Mouse (Mus musculus) kidney, embryonic 14.5 days (tissue): Measurements from ENCODE around the gene Adprhl1. TPM values are rescaled to one million over a fixed set of nuclear protein-coding genes. Genes with fewer than 3 reads are reported as not detected.

Source experiments
- ATAC-seq: fragments of 200-750 bp; cut with Nextera tagmentation; 2 replicates; pipeline ENCODE4 v1.8.0; 2017; ENCODE audit warnings: moderate number of reproducible peaks, mild to moderate bottlenecking, moderate TSS enrichment, moderate library complexity; ENCODE audit not compliant: low FRiP score, low TSS enrichment
- H3K27ac ChIP-seq: fragments of 300-500 bp; sonication (generic); 2 replicates; pipeline ENCODE4 v1.5.1; 2014; ENCODE audit warnings: low read depth, mild to moderate bottlenecking, low read length, moderate library complexity, mixed read lengths
- H3K27me3 ChIP-seq: fragments of 300-500 bp; sonication (generic); 2 replicates; pipeline ENCODE4 v1.6.1; 2014; ENCODE audit warnings: mild to moderate bottlenecking, low read length; ENCODE audit not compliant: control insufficient read depth, insufficient read depth
- H3K36me3 ChIP-seq: fragments of 300-500 bp; sonication (generic); 2 replicates; pipeline ENCODE4 v1.6.1; 2014; ENCODE audit warnings: low read length, mixed read lengths; ENCODE audit not compliant: control insufficient read depth, insufficient read depth
- H3K4me1 ChIP-seq: fragments of 300-500 bp; sonication (generic); 2 replicates; pipeline ENCODE4 v1.6.1; 2014; ENCODE audit warnings: low read length, mixed read lengths; ENCODE audit not compliant: control insufficient read depth, insufficient read depth
- H3K4me2 ChIP-seq: fragments of 300-500 bp; sonication (generic); replicated peaks from 2 replicates; pipeline ENCODE4 v1.6.1; 2014; ENCODE audit warnings: low read depth, mild to moderate bottlenecking, low read length
- H3K4me3 ChIP-seq: fragments of 300-500 bp; sonication (generic); 2 replicates; pipeline ENCODE4 v1.5.1; 2014; ENCODE audit warnings: mild to moderate bottlenecking, low read length
- H3K9ac ChIP-seq: fragments of 300-500 bp; sonication (generic); 2 replicates; pipeline ENCODE4 v1.6.1; 2014; ENCODE audit warnings: low read depth, mild to moderate bottlenecking, low read length, moderate library complexity
- H3K9me3 ChIP-seq: fragments of 300-500 bp; sonication (generic); 2 replicates; pipeline ENCODE4 v1.6.1; 2016; ENCODE audit warnings: low read length; ENCODE audit not compliant: control insufficient read depth
- WGBS: fragments of 180-500 bp; shearing (Covaris S2); extraction: QIAGEN DNeasy Blood & Tissue Kit; methylation state at CpG from one replicate; pipeline ENCODE4 v1.1.7; 2014; 5-methylcytosine and 5-hydroxymethylcytosine counted together
- polyA plus RNA-seq: library from polyadenylated mRNA; unstranded; fragments of >200 nt; fragmentation: Nextera tagmentation; extraction: Ambion mirVana; gene quantifications from 2 replicates; pipeline ENCODE4 v1.2.1, GENCODE M21; 2014

Adprhl1 gene
- polyA plus RNA-seq, 1 experiment from 2014 or later, result not detected

- no peak for ATAC-seq
- Histone ChIP-seq H3K9ac (no peak overlapping the region), H3K9me3 (no peaks in the 10 kb centered on the region), H3K36me3 (peaks cover 22% of the 10 kb centered on the region), H3K27me3 (no peaks in the 10 kb centered on the region), H3K4me1 (no peaks in the 10 kb centered on the region), H3K4me3 (no peak overlapping the region), H3K4me2 (no peak overlapping the region), H3K27ac (no peak overlapping the region)
- WGBS, result 74% methylated on average over 9 of the region's 9 CpGs
These were observed 73.6 kb downstream of the Adprhl1 start for GRCm38 (mm10) chr8:13180408-13180807.

GRCm38 (mm10) chr8:13179948-13180347 lies 74.0 kb downstream of the Adprhl1 start:
- Histone ChIP-seq H3K4me3 (no peak overlapping the region), H3K4me2 (no peak overlapping the region), H3K9me3 (no peaks in the 10 kb centered on the region), H3K27ac (no peak overlapping the region), H3K36me3 (peaks cover 27% of the 10 kb centered on the region), H3K27me3 (no peaks in the 10 kb centered on the region), H3K4me1 (no peaks in the 10 kb centered on the region), H3K9ac (no peak overlapping the region)
- ATAC-seq, result no peak
- WGBS, result 65% methylated on average over 7 of the region's 7 CpGs

- Histone ChIP-seq H3K36me3 (peaks cover 31% of the 10 kb centered on the region), H3K4me1 (no peaks in the 10 kb centered on the region), H3K9me3 (no peaks in the 10 kb centered on the region), H3K9ac (no peak overlapping the region), H3K27ac (no peak overlapping the region), H3K4me3 (no peak overlapping the region), H3K27me3 (no peaks in the 10 kb centered on the region), H3K4me2 (no peak overlapping the region)
- ATAC-seq, result no peak
- 72% methylated on average over 6 of the region's 6 CpGs for WGBS
These were observed 74.5 kb downstream of the Adprhl1 start for GRCm38 (mm10) chr8:13179482-13179881.

GRCm38 (mm10) chr8:13178137-13178536 lies 75.8 kb downstream of the Adprhl1 start:
- no peak overlapping the region for H3K27ac ChIP-seq
- H3K4me2 ChIP-seq, result no peak overlapping the region
- no peak overlapping the region for H3K9ac ChIP-seq
- no peaks in the 10 kb centered on the region for H3K27me3 ChIP-seq
- H3K4me1 ChIP-seq, result no peaks in the 10 kb centered on the region
- peaks cover 44% of the 10 kb centered on the region for H3K36me3 ChIP-seq
- no peak for ATAC-seq
- no peak overlapping the region for H3K4me3 ChIP-seq
- H3K9me3 ChIP-seq, result no peaks in the 10 kb centered on the region
- 90% methylated on average over 5 of the region's 5 CpGs for WGBS

- Histone ChIP-seq H3K9ac (no peak overlapping the region), H3K4me1 (no peaks in the 10 kb centered on the region), H3K4me3 (no peak overlapping the region), H3K36me3 (peaks cover 52% of the 10 kb centered on the region), H3K27me3 (no peaks in the 10 kb centered on the region), H3K27ac (no peak overlapping the region), H3K9me3 (no peaks in the 10 kb centered on the region), H3K4me2 (no peak overlapping the region)
- ATAC-seq, result no peak
- WGBS, result 95% methylated on average over 7 of the region's 7 CpGs
These were observed 76.6 kb downstream of the Adprhl1 start for GRCm38 (mm10) chr8:13177173-13177852.

GRCm38 (mm10) chr8:13175650-13176049 lies 78.3 kb downstream of the Adprhl1 start:
- Histone ChIP-seq H3K4me1 (no peaks in the 10 kb centered on the region), H3K27ac (no peak overlapping the region), H3K36me3 (peaks cover 67% of the 10 kb centered on the region), H3K27me3 (no peaks in the 10 kb centered on the region), H3K9ac (no peak overlapping the region), H3K9me3 (no peaks in the 10 kb centered on the region), H3K4me2 (no peak overlapping the region), H3K4me3 (no peak overlapping the region)
- WGBS, result 96% methylated on average over 1 of the region's 1 CpGs
- ATAC-seq, result no peak

- WGBS, result 85% methylated on average over 4 of the region's 4 CpGs
- Histone ChIP-seq H3K27me3 (no peaks in the 10 kb centered on the region), H3K4me2 (no peak overlapping the region), H3K36me3 (peaks cover 72% of the 10 kb centered on the region), H3K9me3 (no peaks in the 10 kb centered on the region), H3K9ac (no peak overlapping the region), H3K4me3 (no peak overlapping the region), H3K4me1 (no peaks in the 10 kb centered on the region), H3K27ac (no peak overlapping the region)
- ATAC-seq, result no peak
These were observed 79.2 kb downstream of the Adprhl1 start for GRCm38 (mm10) chr8:13174811-13175210.

- Histone ChIP-seq H3K36me3 (peaks cover 77% of the 10 kb centered on the region), H3K9me3 (no peaks in the 10 kb centered on the region), H3K27me3 (no peaks in the 10 kb centered on the region), H3K4me3 (no peak overlapping the region), H3K4me1 (no peaks in the 10 kb centered on the region), H3K9ac (no peak overlapping the region), H3K27ac (no peak overlapping the region), H3K4me2 (no peak overlapping the region)
- ATAC-seq, result no peak
- WGBS, result 94% methylated on average over 4 of the region's 4 CpGs
These were observed 79.7 kb downstream of the Adprhl1 start for GRCm38 (mm10) chr8:13174305-13174704.
